Mouse (Mus musculus) spleen, adult 2 months (tissue): ENCODE data around the gene Cd83. TPM values are rescaled to one million over a fixed set of nuclear protein-coding genes. Genes with fewer than 3 reads are reported as not detected.

ENCODE experiments used
- DNase-seq, 2 experiments: peaks; one replicate each; pipeline versions ENCODE4 v3.0.0 to v3.0.0-alpha.2; 2012 to 2021; ENCODE audit warnings: low spot score in 2 of 2, low read depth in 1 of 2
- H3K27ac ChIP-seq: fragments of 200-500 bp; 2 replicates; pipeline ENCODE4 v1.5.1; 2012; ENCODE audit warnings: low read length, inconsistent platforms; ENCODE audit not compliant: insufficient read depth
- H3K27me3 ChIP-seq: fragments of 200-500 bp; 2 replicates; pipeline ENCODE4 v1.6.1; 2012; ENCODE audit warnings: mild to moderate bottlenecking, moderate library complexity, low read length, inconsistent platforms; ENCODE audit not compliant: control insufficient read depth, insufficient read depth
- H3K36me3 ChIP-seq: fragments of 200-500 bp; 2 replicates; pipeline ENCODE4 v1.6.1; 2012; ENCODE audit warnings: mild to moderate bottlenecking, low read length, inconsistent platforms; ENCODE audit not compliant: control insufficient read depth, insufficient read depth
- H3K4me1 ChIP-seq: fragments of 200-500 bp; 2 replicates; pipeline ENCODE4 v1.6.1; 2011; ENCODE audit warnings: inconsistent platforms; ENCODE audit not compliant: control insufficient read depth, insufficient read depth, insufficient read length
- H3K4me3 ChIP-seq: fragments of 200-500 bp; 2 replicates; pipeline ENCODE4 v1.5.1; 2011; ENCODE audit warnings: mild to moderate bottlenecking, inconsistent platforms; ENCODE audit not compliant: insufficient read depth, insufficient read length; ENCODE audit errors: extremely low read depth
- CTCF ChIP-seq: fragments of 200-500 bp; IDR thresholded peaks from 2 replicates; pipeline ENCODE4 v1.5.1; 2011; ENCODE audit warnings: mild to moderate bottlenecking, inconsistent platforms; ENCODE audit not compliant: insufficient read depth, insufficient read length, insufficient replicate concordance; ENCODE audit errors: extremely low read depth
- POLR2A ChIP-seq: fragments of 200-500 bp; IDR thresholded peaks from 2 replicates; pipeline ENCODE4 v1.6.1; 2011; ENCODE audit warnings: low read depth, low read length, inconsistent platforms
- WGBS: fragments of 180-500 bp; shearing (Covaris S2); methylation state at CpG from one replicate; pipeline ENCODE4 v1.1.7; 2018; 5-methylcytosine and 5-hydroxymethylcytosine counted together
- polyA plus RNA-seq: library from polyadenylated mRNA; depleted of rRNA; stranded (reverse); fragments of >200 nt; gene quantifications from 2 replicates; pipeline ENCODE4 v1.2.3, GENCODE M21; 2012; rRNA removed

The Cd83 gene
- 38.3 and 58.4 TPM in 2 replicates for polyA plus RNA-seq

DNA sequence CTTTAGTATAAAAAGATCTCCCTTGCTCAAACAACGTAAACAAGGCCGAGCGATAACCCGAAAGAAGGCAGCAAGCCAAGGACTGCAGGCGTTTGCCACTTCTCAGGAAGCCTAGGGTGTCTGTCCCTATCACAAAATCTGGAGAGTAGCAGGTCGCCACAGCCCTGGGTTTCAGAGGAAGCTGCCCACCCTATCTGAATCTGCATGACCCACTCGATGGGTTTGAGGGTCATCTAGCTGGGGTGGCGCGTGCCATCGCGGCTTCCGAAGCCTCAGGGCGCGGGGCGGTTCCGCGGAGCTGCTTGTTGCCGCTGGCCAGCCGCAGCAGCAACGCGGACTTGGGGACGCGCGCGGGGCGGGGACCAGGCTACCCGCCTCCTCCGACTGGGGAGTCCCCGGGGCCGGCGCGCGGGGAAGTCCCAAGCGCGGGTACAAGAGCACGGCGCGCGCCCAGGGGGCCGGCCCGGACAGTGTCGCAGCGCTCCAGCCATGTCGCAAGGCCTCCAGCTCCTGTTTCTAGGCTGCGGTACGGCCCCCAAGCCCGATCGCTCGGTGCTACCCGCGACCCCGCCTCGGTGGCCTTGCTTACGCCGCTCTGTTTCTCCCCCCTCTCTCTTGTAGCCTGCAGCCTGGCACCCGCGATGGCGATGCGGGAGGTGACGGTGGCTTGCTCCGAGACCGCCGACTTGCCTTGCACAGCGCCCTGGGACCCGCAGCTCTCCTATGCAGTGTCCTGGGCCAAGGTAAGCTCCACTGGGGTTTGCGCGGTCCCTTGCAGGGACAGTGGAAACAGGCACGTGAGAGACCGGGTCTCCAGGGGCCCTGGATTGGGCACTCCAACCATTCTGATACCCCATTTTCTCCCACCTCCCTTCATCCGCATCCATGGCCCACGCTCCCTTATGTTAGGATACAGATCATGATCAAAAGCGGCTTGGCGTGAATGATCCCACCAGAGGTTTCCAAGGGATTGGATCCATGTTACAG is at the start of gene Cd83:
TSS of gene Cd83 (plus strand) at position 51 of the 987 bp plus-strand sequence.
- Histone ChIP-seq H3K36me3 (no peaks in the 10 kb centered on the region; the same call in 1 of the 2 replicates), H3K27me3 (no peaks in the 10 kb centered on the region), H3K4me3 (peak within 1 kb of the TSS; percentile 79), H3K4me1 (peaks cover 9% of the 10 kb centered on the region), H3K27ac (peak within 1 kb of the TSS; percentile 94)
- TF ChIP-seq POLR2A, result peak; percentile 87
- TF ChIP-seq CTCF, result no peak
- DNase-seq, result peak in 1 of 2 experiments; percentile 87
- WGBS, result 6% methylated on average over 73 of the region's 73 CpGs

DNA sequence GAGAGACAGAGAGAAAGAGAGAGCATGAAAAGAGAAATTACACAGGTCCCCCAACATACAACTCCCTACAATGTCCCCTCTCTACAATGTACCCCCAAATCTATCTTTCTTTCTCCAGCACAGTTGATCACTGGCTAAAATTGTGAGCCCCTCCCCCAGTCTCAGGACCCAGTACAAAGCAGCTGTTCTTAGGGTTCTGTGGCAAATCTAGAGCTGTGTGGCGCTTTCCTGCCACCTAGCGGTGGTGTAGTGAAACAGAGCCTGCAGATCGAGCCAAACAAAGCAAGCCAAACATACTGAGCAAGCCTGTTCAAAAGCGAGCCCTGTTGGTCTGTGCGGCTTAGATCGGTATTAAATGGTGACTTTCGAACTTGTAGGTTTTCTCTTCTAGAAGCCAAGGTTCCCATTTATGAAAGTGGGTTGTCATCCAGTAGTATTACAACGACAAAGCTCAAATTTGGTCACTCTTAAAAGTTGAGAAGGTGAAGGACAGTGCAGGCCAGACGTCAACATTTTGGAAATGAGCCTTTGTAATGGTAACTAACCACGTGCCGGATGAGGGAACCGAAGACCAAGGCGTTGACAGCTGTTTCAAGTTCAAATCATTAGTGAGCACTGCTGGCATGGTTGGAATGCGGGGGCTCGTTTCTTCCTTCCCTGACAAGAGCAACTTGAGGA is 44.8 kb upstream of the Cd83 start:
- Histone ChIP-seq H3K4me1 (no peaks in the 10 kb centered on the region), H3K27ac (no peak overlapping the region), H3K36me3 (no peaks in the 10 kb centered on the region), H3K4me3 (no peak overlapping the region), H3K27me3 (no peaks in the 10 kb centered on the region; the same call in 1 of the 2 replicates)
- TF ChIP-seq POLR2A (no peak), CTCF (peak; percentile 83; the same call in 1 of the 2 replicates)
- WGBS, result 43% methylated on average over 15 of the region's 15 CpGs
- DNase-seq, result peak; percentile 52 to 65

DNA sequence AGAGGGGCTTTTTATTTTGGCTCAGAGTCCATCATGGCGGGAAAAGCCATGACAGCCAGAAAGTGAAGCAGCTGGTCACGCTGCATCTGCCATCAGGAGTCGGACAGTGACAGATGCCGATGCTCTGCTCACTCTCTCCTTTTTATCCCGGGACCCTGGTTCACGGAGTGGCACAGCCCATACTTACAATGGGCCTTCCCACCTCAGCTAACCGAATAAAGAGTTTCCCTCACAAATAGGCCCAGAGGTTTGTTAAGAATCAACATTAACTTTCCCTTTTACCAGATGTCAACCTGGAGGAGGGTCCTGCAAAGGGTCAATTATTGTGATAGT is 44.3 kb upstream of the Cd83 start:
- no peak overlapping the region for H3K27ac ChIP-seq
- WGBS, result 86% methylated on average over 7 of the region's 7 CpGs
- H3K27me3 ChIP-seq, result no peaks in the 10 kb centered on the region; the same call in 1 of the 2 replicates
- DNase-seq, result no peak
- H3K4me1 ChIP-seq, result no peaks in the 10 kb centered on the region
- TF ChIP-seq POLR2A (no peak), CTCF (no peak)
- H3K36me3 ChIP-seq, result no peaks in the 10 kb centered on the region
- H3K4me3 ChIP-seq, result no peak overlapping the region

DNA sequence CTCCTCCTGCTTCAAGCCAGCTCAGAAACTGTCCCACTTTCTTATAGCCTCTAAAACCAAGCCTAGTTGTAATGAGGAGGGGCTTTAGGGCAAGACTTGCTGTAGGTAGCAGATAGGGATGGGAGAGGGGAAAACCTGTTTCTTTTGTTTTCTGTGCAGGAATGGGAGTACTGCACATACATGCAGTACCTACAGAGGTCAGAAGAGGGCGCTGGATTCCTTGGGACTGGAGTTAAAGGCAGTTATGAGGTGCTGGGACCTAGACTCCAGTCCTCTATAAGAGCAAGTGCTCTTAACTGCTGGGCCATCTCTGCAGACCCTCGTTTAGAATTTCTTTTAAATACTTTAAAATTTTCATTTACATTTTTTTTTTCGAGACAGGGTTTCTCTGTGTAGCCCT is 41.9 kb upstream of the Cd83 start:
- H3K27me3 ChIP-seq, result no peaks in the 10 kb centered on the region; the same call in 1 of the 2 replicates
- DNase-seq, result no peak
- no peaks in the 10 kb centered on the region for H3K36me3 ChIP-seq
- no peak for TF ChIP-seq POLR2A
- no peak for TF ChIP-seq CTCF
- no peaks in the 10 kb centered on the region for H3K4me1 ChIP-seq
- no peak overlapping the region for H3K27ac ChIP-seq
- WGBS, result 68% methylated on average over 3 of the region's 3 CpGs
- no peak overlapping the region for H3K4me3 ChIP-seq

DNA sequence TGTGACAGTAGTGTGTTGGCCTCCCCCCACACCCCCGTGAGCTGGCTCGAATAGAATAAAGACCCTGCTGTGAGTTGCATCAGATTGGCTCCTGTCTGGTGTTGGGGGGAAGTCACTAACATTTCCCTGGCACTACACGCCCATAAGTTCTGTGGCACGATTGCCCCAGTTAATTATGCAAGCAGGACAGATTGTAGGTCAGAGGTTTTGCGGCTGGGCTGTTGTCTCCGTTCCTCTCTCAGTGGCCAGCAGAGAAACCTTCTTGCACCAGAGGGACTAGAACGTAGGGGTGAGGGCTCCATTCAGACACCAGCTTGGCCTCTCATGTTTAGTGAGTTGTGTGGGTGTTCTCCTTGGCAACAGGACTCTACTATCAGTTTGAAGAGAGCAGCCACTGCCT is 40.3 kb upstream of the Cd83 start:
- no peak for TF ChIP-seq POLR2A
- no peak for TF ChIP-seq CTCF
- H3K36me3 ChIP-seq, result no peaks in the 10 kb centered on the region
- H3K4me1 ChIP-seq, result no peaks in the 10 kb centered on the region
- H3K27me3 ChIP-seq, result no peaks in the 10 kb centered on the region; the same call in 1 of the 2 replicates
- WGBS, result 78% methylated on average over 7 of the region's 7 CpGs
- H3K4me3 ChIP-seq, result no peak overlapping the region
- no peak for DNase-seq
- H3K27ac ChIP-seq, result no peak overlapping the region

DNA sequence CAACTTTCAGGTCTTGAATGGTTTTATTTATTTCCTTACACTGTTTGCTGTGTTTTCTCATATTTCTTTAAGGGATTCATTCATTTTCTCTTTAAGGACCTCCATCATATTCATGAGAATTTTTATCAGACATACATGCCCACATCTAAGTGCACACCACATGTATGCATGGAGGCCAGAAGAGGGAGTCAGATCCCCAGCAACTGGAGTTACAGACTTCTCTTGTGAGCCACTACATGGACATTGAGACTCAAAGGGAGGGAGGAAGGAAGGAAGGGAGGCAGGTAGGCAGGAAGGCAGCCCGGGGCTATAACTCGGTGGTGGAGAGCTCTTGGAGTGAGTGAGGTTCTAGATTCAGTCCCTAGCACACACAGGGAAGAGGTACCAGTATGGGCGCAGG is 34.3 kb upstream of the Cd83 start:
- no peaks in the 10 kb centered on the region for H3K27me3 ChIP-seq
- H3K4me1 ChIP-seq, result peaks cover 6% of the 10 kb centered on the region
- TF ChIP-seq CTCF, result peak; percentile 66; the same call in 1 of the 2 replicates
- no peak for TF ChIP-seq POLR2A
- 33% methylated on average over 3 of the region's 3 CpGs for WGBS
- no peak overlapping the region for H3K27ac ChIP-seq
- peak in 1 of 2 experiments; percentile 48 for DNase-seq
- no peaks in the 10 kb centered on the region for H3K36me3 ChIP-seq
- H3K4me3 ChIP-seq, result no peak overlapping the region

DNA sequence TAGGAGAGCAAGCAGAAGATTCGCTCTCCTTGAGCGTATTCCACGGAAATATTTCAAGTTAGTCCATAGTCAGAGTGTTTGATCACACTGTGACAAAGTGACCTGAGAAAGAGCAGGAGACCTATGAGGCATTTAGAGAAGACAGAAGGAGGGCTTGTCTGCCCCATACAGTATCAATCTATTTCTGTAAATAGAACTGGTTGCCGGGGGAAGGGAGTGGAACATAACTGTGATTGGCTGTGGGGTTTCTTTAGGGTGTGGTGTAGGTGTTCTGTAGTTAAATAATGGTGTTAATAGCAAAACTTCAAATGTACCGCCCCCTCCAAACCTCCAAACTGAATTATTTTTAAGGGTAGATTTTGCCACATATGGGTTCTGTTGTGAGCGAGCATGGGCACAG is 33.6 kb upstream of the Cd83 start:
- H3K4me3 ChIP-seq, result no peak overlapping the region
- TF ChIP-seq CTCF, result no peak
- no peak for TF ChIP-seq POLR2A
- H3K36me3 ChIP-seq, result no peaks in the 10 kb centered on the region
- H3K4me1 ChIP-seq, result peaks cover 6% of the 10 kb centered on the region
- H3K27me3 ChIP-seq, result no peaks in the 10 kb centered on the region
- no peak for DNase-seq
- WGBS, result 77% methylated on average over 6 of the region's 6 CpGs
- H3K27ac ChIP-seq, result no peak overlapping the region; the same call in 1 of the 2 replicates
